Mouse (Mus musculus) heart, postnatal 0 days (tissue): ENCODE results near the gene Dera. TPM values are rescaled to one million over a fixed set of nuclear protein-coding genes. Genes with fewer than 3 reads are reported as not detected.
A peak's percentile ranks its signal among the peaks of the same experiment; 100 is the strongest.

ENCODE experiments used
- ATAC-seq: fragments of 200-750 bp; cut with Nextera tagmentation; 2 replicates; pipeline ENCODE4 v1.8.0; 2017; ENCODE audit warnings: low read depth, moderate number of reproducible peaks, moderate library complexity; ENCODE audit not compliant: insufficient read depth
- DNase-seq: peaks from one replicate; pipeline ENCODE4 v3.0.0-alpha.2; 2016; ENCODE audit warnings: low spot score
- H3K27ac ChIP-seq: fragments of 300-500 bp; sonication (generic); 2 replicates; pipeline ENCODE4 v1.5.1; 2014; ENCODE audit warnings: low read depth, mild to moderate bottlenecking
- H3K27me3 ChIP-seq: fragments of 300-500 bp; sonication (generic); 2 replicates; pipeline ENCODE4 v1.6.1; 2014; ENCODE audit warnings: low read length, mixed read lengths; ENCODE audit not compliant: control insufficient read depth, insufficient read depth
- H3K36me3 ChIP-seq: fragments of 300-500 bp; sonication (generic); replicated peaks from 2 replicates; pipeline ENCODE4 v1.6.1; 2014; ENCODE audit warnings: low read length, mixed read lengths; ENCODE audit not compliant: control insufficient read depth, insufficient read depth
- H3K4me1 ChIP-seq: fragments of 300-500 bp; sonication (generic); 2 replicates; pipeline ENCODE4 v1.6.1; 2014; ENCODE audit warnings: antibody characterized with exemption; ENCODE audit not compliant: control insufficient read depth, insufficient read depth
- H3K4me2 ChIP-seq: fragments of 300-500 bp; sonication (generic); 2 replicates; pipeline ENCODE4 v1.6.1; 2014; ENCODE audit warnings: low read depth, mild to moderate bottlenecking, low read length, moderate library complexity
- H3K4me3 ChIP-seq: fragments of 300-500 bp; sonication (generic); 2 replicates; pipeline ENCODE4 v1.5.1; 2014; ENCODE audit warnings: low read depth, low read length
- H3K9ac ChIP-seq: fragments of 300-500 bp; sonication (generic); replicated peaks from 2 replicates; pipeline ENCODE4 v1.6.1; 2014; ENCODE audit warnings: low read depth, low read length, mixed read lengths
- H3K9me3 ChIP-seq: fragments of 300-500 bp; sonication (generic); replicated peaks from 2 replicates; pipeline ENCODE4 v1.6.1; 2016; ENCODE audit warnings: low read length; ENCODE audit not compliant: control insufficient read depth
- CTCF ChIP-seq: IDR thresholded peaks from 2 replicates; pipeline ENCODE4 v1.5.1; 2016; ENCODE audit warnings: antibody characterized with exemption, control low read depth, low read depth
- EP300 ChIP-seq: IDR thresholded peaks from 2 replicates; pipeline ENCODE4 v1.6.1; 2016; ENCODE audit warnings: antibody characterized with exemption, low read depth
- WGBS: fragments of 180-500 bp; shearing (Covaris S2); extraction: QIAGEN DNeasy Blood & Tissue Kit; methylation state at CpG from one replicate; pipeline ENCODE4 v1.1.7; 2014; 5-methylcytosine and 5-hydroxymethylcytosine counted together
- polyA plus RNA-seq: library from polyadenylated mRNA; unstranded; fragments of >200 nt; fragmentation: Nextera tagmentation; extraction: Ambion mirVana; gene quantifications from 2 replicates; pipeline ENCODE4 v1.2.1, GENCODE M21; 2015
- total RNA-seq: library from RNA; depleted of rRNA; stranded (reverse); fragments of >200 nt; gene quantifications from 2 replicates; pipeline ENCODE4 v1.2.3, GENCODE M21; 2014; ENCODE audit warnings: low replicate concordance

The Dera gene
- total and polyA plus RNA-seq, 2 experiments from 2014 or later, result 18.2 to 25.2 TPM

DNA sequence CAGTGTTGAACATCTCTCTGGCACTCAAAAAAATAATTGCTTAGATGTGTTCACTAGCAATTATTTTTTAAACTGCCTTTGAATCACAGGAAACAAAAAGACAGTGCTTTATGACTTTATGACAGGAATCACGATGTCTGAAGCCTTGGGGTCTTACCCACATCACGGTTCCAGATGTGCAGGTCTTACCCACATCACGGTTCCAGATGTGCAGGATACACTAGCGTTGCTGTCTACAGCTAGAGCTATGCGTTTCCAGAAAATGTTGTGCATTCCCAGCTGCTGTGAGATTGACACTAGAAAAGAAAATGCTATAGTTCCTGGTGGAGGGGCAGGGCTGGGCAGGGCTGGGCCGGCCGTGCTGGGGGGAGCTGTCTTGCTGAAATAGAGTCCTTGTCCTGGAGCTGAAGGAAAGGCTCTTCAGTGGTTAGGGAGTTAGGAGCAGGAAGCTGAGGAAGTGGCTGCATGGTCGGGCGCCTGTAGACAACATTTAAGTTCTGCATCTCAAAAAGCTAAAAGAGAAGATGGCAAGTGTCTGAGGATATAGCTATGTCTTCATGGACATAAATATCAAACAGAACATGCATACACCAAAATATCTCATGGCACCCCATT lies 34.7 kb downstream of the Dera start:
- 72% methylated on average over 9 of the region's 9 CpGs for WGBS

DNA sequence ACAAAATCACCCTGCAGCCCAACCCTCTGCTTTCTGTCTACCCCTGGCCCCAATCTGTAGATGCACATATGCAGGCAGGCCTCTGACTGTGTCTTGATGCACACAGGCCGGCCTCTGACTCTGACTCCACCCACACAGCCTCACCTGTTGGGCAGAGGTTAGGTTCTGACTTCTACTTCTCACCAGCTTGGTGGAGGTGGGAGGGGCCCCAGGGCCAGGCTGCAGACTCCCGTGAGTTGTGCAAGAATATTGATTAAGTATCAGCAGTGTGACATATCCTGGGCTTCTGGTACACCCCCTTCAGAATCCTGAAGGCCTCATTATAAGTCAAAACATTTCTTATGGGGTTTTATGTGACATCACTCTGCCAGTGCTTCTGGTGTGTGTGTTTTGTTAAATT lies 35.3 kb downstream of the Dera start:
- no peak for ATAC-seq
- no peaks in the 10 kb centered on the region for H3K4me1 ChIP-seq
- no peak for DNase-seq
- H3K27ac ChIP-seq, result no peak overlapping the region
- TF ChIP-seq CTCF (no peak), EP300 (no peak)
- H3K36me3 ChIP-seq, result 0 out of 2 replicates have a peak, but pooled peaks cover 6% of the 10 kb centered on the region
- H3K4me2 ChIP-seq, result no peak overlapping the region
- WGBS, result 67% methylated on average over 2 of the region's 2 CpGs
- no peak overlapping the region for H3K9ac ChIP-seq
- no peaks in the 10 kb centered on the region for H3K9me3 ChIP-seq
- H3K4me3 ChIP-seq, result no peak overlapping the region
- no peaks in the 10 kb centered on the region for H3K27me3 ChIP-seq

More for the DNA sequence above, 34.7 kb downstream of the Dera start:
- H3K36me3 ChIP-seq, result 0 out of 2 replicates have a peak, but pooled peaks cover 6% of the 10 kb centered on the region
- H3K4me3 ChIP-seq, result no peak overlapping the region
- no peak for TF ChIP-seq EP300
- no peak for TF ChIP-seq CTCF
- H3K27me3 ChIP-seq, result no peaks in the 10 kb centered on the region
- no peak overlapping the region for H3K4me2 ChIP-seq
- H3K27ac ChIP-seq, result no peak overlapping the region
- H3K4me1 ChIP-seq, result no peaks in the 10 kb centered on the region
- no peak overlapping the region for H3K9ac ChIP-seq
- ATAC-seq, result no peak
- DNase-seq, result no peak
- H3K9me3 ChIP-seq, result no peaks in the 10 kb centered on the region

DNA sequence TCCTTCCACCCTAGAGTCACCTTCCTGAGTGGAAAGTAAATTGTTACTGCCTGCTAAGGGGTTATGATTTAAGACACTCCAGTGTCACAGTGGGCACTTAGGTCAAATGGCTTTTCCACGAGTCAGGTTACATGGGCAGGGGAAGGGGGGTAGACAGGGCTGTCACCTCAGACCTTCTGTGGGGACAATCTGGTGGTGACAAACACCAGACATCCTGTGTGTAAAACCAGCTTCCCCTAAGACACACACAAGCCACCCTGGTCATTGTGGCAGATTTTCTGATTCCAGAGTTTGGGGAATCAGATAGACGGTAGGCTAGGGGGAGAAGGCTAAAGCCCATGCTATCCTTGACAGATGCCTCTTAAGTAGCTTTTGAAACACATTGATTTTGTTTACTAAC lies 41.1 kb downstream of the Dera start:
- Histone ChIP-seq H3K4me3 (no peak overlapping the region), H3K9ac (no peak overlapping the region), H3K9me3 (peaks cover 9% of the 10 kb centered on the region), H3K27me3 (no peaks in the 10 kb centered on the region), H3K4me1 (no peaks in the 10 kb centered on the region), H3K36me3 (peaks cover 13% of the 10 kb centered on the region; the same call in 1 of the 2 replicates), H3K27ac (no peak overlapping the region), H3K4me2 (no peak overlapping the region)
- ATAC-seq, result no peak
- 29% methylated on average over 2 of the region's 2 CpGs for WGBS
- TF ChIP-seq CTCF, result no peak
- TF ChIP-seq EP300, result no peak
- DNase-seq, result no peak

DNA sequence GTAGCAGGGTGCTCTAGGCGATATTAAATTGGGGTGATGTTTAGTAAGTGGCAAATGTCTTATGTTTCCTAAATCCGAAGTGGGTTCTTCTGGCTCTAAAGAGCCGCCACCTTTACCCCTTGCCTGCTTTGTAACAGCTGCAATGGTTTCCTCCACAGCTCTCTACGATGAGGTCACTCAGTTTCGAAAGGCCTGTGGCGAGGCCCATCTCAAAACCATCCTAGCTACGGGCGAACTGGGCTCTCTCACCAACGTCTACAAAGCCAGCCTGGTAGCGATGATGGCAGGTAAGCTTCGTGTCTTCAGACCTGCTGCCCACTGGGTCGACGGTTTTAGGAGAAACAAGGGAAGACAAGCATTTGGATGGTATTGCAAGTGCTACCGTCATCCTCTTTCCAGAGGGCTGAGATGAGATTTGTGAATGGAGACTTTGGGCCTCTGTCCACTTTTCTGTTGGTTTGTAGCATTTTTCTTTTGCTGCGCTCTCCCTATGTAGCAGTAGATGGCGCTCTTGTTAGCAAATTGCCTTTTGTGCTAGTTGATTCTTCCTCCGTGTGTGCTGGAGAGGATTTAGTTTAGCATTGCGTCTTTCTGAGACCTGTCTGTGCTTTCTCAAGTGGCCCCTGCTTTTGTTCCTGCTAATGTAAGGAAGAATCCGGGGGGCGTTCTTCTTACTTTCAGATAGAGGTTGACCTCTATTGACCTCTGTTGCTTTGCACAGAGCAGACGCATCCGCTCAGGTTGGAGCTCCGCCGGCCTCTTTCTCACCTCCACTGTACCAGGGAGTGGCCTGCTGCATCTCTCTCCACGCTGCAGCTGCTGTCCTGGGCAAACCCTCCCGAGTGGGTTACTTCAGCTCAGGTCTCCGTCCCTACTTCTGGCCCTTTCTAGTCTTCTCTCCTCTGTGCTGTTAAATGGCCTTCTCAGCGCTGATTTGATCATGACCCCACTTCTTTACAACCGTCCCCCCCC lies 42.5 kb downstream of the Dera start:
- Histone ChIP-seq H3K4me3 (no peak overlapping the region), H3K9ac (no peak overlapping the region), H3K9me3 (peaks cover 15% of the 10 kb centered on the region), H3K4me1 (no peaks in the 10 kb centered on the region), H3K4me2 (no peak overlapping the region), H3K27ac (no peak overlapping the region), H3K36me3 (peaks cover 13% of the 10 kb centered on the region), H3K27me3 (no peaks in the 10 kb centered on the region)
- 72% methylated on average over 29 of the region's 29 CpGs for WGBS
- DNase-seq (peak; percentile 19), ATAC-seq (no peak)
- TF ChIP-seq EP300 (no peak), CTCF (peak; percentile 70)

DNA sequence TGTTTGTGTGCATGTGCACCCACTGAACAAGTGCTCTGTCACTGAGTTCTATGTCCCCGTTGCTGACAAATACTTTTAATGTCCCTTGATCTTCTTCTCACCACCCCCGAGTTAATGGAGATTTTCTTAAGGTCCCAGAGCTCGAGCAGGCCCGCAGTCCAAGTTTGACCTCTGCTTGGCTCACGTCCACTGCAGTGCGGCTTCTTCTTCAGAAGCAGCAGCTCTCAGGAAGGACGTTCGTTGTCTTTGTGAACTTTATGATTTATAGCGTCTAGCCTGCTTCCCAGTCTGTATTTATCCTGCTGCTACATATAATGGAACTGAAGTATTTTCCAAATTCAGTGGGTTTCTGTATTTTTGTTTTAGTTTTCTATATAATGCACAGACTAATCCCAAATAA lies 44.9 kb downstream of the Dera start:
- Histone ChIP-seq H3K27me3 (no peaks in the 10 kb centered on the region), H3K4me3 (no peak overlapping the region), H3K4me2 (no peak overlapping the region), H3K9me3 (peaks cover 15% of the 10 kb centered on the region), H3K4me1 (no peaks in the 10 kb centered on the region), H3K36me3 (peaks cover 18% of the 10 kb centered on the region), H3K27ac (no peak overlapping the region), H3K9ac (no peak overlapping the region)
- TF ChIP-seq EP300, result no peak
- no peak for TF ChIP-seq CTCF
- no peak for ATAC-seq
- DNase-seq, result no peak
- 85% methylated on average over 9 of the region's 9 CpGs for WGBS
